Mouse (Mus musculus) ES-Bruce4 (cell line): ENCODE measurements at regions not wholly inside any gene's neighbourhood (a gene's known extent, or its start where the extent isn't known, plus 50 kb on each side); places are given as distances from the start of the nearest gene placed in this dataset.

ENCODE experiments used
- CTCF ChIP-seq: IDR thresholded peaks from one replicate; pipeline ENCODE4 v1.8.1; 2011; ENCODE audit warnings: low read depth, low read length
- EP300 ChIP-seq: IDR thresholded peaks from 2 replicates; pipeline ENCODE4 v1.6.1; 2011; ENCODE audit warnings: low read depth, low read length; ENCODE audit not compliant: insufficient read depth

- TF ChIP-seq CTCF (no peak), EP300 (no peak)
Observed at GRCm38 (mm10) chr14:99624380-99625327, 326.2 kb downstream of the Klf5 start.
